Mouse (Mus musculus): Measurements from ENCODE around the gene Elof1.
"Not testable (repeated sequence)": the region's sequence is repeated elsewhere in the genome, so short reads cannot be mapped to it uniquely, and the experiment has no call there.

Elof1 gene

DNA sequence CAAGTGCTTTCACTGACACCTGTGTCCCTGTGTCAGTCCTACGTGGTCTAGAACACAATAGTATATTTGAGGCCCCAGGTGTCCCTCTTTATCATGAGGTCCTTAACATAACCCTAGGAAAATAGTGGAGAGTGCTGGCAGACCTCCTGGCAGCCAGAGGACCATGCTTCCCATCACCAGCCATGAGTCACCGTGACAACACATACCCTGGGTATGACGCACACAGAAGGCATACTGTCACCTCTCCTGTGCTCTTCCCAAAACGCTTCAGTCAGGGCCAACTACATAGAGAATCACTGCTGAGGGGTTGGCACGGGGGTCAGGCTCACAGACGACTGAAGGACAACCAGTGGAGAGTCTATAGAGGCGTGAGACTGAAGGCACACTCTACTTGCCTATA is 27.0 kb downstream of the Elof1 start:
- DNase-seq = no peak

DNA sequence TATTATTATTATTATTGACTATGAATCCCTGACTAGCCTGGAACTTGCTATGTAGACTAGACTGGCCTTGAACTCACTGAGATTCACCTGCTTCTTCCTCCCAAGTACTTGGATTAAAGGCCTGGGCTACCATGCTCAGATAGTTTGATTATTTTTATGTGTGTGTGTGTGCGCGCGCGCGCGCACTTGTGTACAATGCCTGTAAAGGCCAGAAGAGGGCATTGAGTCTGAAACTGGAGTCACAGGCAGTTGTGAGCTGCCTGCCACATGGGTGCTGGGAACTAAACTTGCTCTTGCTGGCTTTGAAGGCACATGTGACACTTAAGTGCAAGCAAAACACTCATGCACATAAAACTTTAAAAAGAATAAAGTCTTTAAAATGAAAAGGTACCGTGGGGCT is 27.7 kb downstream of the Elof1 start:
- no peak for DNase-seq

DNA sequence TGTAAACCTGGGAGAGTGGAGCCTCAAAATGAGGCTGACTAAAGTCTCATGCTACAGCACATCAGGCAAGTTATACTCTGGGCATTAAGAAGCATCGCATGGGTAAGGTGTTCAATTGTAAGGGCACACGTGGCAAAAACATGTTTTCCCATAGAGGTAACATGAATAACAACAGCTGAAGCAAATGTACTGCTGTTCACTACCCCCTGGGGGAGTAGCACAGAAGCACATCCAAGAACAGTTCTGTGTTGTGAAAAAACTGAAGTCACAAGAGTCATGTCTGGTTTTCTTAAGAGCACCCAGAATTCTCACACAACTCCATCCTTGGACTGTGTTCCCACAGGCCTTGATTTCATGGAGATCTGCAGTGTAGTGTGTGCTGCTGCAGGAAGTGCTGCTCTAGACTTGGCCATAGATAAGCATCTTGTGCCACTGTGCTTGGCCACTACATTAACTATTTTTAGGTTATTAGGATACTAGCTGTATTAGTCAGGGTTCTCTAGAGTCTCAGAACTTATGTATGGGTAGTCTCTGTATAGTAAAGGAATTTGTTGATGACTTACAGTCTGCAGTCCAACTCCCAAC is 29.8 kb downstream of the Elof1 start:
- no peak for DNase-seq

DNA sequence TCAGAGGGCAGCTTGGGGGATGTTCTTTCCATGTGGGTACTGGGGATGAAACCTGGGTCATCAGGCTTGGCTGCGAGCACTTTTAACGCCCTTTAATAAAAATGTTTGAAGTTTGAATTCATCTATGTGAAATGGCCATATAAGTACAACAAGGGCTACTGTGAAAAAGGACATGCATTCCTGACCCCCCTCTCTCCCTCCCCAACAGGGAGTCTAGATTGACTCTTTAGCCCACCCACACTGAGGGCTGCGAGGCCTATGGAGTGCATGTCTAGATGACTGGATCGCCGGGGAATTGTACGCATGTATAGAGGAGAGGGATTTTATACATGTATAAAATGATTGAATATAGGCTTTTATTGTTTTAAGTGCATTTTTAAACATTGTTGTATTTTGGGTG is 31.0 kb downstream of the Elof1 start:
- DNase-seq = no peak

DNA sequence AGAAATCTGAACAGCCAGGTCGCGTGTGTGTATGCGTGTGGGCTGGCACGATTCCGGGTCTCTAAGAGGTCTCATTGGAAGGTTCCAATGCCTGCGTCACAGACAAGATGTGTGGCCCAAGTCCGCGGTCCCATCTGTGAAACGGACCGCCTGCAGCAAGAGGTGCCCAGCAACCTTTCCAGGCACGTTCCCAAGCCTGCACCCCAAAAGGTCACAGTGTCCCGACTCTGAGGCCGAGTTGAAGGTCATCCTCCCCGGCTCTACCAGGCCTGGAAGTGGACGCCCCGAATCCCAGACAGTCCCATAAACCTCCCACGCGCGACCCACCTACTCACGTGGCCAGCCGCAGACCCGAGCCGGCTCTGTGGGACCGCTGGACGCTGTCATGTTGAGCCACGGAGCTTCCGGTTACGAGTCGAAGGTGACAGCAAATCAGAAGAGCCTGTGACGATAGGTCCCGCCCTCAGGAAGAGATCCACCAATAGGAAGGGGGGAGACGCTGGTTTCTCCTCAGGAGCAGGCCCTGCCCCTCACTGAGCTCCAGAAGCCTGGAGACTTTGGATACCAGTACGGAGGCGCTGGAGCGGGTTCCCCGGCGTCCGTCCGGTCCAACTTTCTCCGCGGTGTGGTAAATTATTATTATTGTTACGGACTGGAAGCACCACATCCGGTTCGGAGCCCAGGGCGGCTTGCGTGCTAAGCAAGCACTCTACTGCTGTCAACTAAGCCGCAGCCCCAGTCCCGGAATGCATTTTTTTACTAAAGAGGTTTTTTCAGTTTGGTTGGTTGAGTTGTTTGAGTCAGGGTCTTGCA is 31.7 kb downstream of the Elof1 start, which contains the start of gene Ecsit:
Ecsit (minus strand) TSS at position 417 of the 813 bp plus-strand sequence.
- peak; percentile 93 to 98 for DNase-seq

DNA sequence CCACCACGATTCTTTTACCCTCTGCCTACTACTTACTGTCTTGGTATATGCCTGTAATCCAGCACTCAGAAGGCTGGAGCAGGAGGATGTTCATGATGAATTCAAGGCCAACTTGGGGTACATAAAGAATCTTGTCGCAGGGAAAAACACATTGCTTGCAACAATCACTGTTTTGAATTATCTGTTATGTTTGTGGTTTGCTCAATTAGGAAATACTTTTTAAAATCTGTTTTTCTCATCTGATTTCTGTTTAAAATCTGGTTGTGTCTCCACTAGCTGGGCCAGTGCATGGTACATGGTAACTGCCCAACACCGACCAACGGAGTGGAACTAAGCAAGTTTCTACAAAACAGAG is 32.3 kb downstream of the Elof1 start:
- DNase-seq = no peak

DNA sequence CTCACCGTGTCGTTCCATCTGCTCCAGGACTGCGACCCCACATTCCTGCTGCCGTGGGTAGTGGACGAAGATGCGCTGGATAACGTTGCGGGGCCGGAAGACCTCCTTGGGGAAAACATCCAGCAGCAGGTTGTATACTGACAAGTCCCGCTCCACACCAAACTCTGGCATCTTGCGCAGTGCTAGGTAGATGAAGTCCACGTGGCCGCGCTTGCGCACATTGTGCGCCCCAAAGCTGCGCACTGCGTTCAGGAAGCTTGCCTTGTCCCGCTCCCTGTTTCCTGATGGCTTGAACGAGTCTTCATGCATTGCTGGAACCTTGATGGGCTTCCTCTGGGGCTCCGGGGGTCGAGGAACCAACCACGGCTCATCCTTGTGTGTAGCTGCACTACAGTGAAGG is 40.7 kb downstream of the Elof1 start:
- no peak for DNase-seq

DNA sequence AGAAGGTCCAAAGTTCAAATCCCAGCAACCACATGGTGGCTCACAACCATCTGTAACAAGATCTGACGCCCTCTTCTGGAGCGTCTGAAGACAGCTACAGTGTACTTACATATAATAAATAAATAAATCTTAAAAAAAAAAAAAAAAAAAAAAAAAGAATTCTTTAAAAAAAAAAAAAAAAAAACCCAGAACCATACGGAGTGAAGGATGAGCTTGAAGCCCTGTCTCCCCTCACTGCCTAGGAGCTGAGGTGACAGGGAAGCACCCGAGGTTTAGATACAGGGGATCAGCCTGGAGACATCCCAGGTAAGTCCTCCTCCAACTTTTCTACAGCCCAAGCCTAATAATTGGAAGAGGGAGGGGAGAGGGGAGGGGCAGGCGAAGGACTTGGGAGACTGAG is 41.2 kb downstream of the Elof1 start:
- DNase-seq = not testable (repeated sequence)

DNA sequence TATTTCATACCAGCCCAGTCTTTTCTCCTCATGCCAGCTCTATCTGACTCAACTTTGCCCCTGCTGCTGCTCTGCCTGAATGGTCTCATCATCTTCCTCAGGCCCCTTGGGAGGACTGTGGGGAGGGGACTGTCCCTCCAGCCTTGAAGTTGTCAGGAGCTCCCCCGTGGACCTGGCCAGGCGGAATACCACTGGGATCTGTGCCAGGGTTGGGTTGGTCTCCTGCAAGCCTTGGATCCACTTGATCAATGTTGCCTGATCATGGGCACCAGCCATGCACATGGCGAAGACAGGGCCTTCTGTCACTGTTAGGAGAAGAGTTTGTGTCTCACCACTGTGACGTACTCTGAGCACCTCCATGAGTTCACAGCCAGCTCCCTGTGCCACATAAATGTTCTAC is 44.7 kb downstream of the Elof1 start:
- no peak for DNase-seq

DNA sequence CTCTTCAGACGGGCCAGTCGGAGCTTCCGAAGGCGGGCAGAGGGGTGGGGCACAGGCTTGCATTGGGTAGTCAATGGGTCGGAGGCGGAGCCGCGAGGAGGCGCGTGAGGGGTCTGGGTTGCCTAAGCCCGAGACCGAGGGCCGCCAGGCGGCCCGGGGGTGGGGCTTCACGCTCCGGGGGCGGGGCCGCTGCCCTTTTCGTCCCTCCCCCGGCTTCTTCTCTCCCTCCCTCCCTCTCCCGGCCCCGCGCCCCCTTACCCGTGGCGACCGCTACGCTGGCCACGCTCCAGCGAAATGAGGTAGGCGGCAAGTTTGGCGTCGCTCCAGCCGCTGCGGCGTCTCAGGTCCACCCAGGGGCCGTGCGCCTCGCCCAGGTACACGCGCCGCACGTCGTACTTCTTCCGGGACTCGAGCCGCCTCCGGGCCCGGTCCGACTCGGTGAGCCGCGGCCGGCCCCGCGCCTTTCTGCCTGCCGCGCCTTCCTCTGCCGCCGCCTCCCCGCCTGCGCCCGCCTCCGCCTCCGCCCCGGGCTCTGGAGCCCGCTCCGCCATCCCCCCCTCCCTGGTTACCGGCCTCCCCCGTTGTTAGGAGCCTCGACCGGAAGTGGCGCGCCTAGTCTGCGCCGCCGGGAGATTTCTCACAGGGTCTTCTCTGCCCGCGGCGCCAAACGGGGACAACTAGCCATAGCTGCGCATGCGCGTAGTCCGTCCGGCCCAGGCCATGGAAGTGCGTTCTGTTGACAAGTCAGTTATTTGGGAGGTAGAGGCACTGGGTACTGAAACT is 46.0 kb downstream of the Elof1 start, which contains the start of the genes Gm49318 and Zfp653:
Gm49318 (minus strand) TSS at position 469 of the 783 bp plus-strand sequence.
Zfp653 (minus strand) TSS at position 586 of the 783 bp plus-strand sequence.
- peak; percentile 98 to 99 for DNase-seq

DNA sequence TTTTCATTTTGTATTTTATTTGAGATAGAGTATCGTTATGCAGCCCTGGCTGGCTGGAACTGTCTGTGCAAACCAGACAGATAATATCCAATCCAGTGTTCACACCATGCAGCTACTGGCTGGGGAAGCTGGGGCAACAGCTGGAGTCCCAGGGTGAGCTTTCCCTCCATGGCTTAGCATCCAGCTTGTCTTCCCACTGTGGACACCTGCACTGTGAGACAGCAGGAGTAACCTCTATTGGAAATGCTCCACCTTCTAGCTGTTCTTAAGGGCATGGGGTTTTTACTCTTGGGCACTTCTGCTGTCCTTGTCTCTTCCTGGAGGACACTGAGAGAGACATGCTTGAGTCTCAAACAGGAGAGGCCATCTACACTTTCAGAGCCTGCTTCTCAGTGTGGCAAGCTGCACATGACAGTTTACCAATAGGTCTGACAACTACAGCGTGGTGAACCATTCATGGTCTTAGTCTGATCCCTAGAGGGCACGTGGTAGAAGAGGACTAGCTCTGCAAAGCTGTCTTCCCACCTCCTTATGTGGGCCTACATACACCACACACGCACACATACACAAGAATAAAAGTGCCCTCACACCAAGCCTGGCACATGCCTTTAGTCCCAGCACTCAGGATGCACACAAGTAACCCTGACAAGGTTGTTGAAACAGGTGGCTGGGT is 47.0 kb downstream of the Elof1 start:
- no peak for DNase-seq

DNA sequence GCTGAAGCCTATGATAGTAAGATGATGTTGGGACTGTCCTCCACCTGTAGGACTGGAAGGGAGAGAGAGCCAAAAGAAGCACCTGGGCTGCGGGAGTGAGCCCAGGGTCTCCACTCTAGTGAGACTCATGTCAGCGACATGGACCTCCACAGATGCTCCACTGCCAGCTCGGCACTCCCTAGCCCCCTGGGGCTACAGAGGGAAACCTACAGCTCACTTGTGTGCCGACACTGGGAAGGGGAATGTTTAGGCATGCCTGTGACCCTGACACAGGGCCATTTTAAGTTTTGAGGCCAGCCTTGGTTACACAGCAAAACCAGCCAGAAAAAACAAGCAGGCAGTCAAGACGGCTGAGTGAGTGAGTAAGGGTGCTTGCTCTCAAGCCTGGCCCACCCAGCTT is 49.8 kb downstream of the Elof1 start:
- DNase-seq = no peak

DNA sequence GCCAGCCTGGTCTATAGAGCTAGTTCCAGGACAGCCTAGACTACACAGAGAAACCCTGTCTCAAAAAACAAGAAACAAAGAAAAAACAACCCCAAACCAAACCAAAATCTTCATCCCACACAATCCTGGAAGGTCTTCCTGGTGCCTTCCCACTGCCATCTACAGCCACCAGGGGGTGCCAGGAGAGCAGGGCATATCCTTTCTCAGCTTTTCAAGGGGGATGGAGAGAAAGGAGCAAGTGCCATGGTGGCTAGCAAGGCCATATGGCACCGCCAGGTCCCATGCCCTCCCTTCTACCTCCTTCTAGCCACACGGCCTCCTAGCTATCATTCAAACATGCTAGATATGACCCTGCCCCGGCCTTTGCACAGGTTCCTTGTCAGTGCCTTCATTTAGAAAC is 50.5 kb downstream of the Elof1 start:
- peak; percentile 56 to 89 for DNase-seq

DNA sequence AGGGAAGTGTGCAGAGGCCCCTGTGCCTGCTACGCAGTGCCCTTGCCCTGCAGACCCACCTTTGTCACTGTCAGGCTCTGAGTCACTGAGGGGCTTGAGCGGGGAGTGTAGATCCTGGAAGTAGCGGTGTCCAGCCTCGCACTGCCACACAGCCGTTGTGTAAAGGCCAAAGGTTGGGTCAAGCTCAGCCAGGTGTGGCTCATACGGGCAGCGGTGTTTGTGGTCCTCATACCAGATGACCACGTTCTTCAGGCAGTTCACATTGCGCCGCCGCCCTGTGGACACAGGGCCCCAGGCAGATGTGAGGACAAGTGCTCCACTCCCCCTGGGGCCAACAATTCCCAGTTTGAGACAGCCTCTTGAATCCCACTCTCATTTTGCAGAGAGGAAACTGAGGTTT is 51.3 kb downstream of the Elof1 start:
- DNase-seq = no peak

DNA sequence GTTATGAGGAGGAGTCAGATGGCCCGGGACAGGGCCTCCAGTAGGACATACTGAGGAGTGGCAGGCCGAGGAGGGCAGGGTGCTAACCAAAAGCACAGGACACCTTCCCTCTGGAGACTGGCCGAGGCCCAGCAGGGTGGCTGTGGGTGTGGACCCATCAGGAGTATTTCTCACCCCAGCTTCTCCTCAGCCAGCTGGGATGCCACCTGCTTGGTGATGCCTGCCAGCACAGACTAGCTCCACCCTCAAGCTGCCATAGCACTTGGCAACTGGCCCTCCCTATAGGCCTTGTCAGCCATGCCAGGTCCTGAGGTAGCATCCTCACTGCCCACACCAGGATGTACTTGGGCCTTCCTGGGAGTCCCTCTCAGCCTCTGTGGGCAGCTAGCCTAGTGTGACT is 52.6 kb downstream of the Elof1 start:
- DNase-seq = no peak
